ENCODE assay signal across 8 mouse cellular contexts in the genomic region with DNA sequence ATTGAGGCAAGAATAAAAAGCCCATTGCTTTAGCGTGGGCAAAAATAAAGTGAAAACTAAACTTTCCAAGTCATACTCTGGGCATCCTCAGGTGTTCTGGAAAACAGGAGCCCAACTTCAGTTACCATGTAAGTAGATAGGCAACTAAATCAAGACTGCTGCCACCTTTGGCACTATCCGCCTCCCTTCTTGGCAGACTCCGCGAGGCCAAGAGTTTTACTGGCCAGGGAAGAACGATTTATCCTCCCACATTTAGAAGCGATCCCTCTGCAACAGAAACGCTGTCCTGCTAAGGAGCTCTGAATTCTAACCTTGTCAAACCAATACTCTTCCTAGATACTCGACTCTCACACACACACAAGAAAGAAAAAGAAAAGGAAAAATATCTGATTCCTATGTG. TPM values are rescaled to one million over a fixed set of nuclear protein-coding genes. Genes with fewer than 3 reads are reported as not detected.
A peak's percentile ranks its signal among the peaks of the same experiment; 100 is the strongest.
DNase-seq lines count a peak whose midpoint lies in the region; ATAC-seq and TF ChIP-seq lines count a peak whose summit lies in the region.

No protein-coding gene starts in this region.

- peak overlapping the region; percentile 95 for H3K27ac ChIP-seq in embryonic facial prominence, embryonic 15.5 days (replicated peaks)
- H3K27ac ChIP-seq in hindbrain, embryonic 12.5 days, result no peak overlapping the region
- H3K27ac ChIP-seq in limb, embryonic 14.5 days (replicated peaks; ENCODE audit: low read depth, low read length), result peak overlapping the region; percentile 95; the same call in 1 of the 2 replicates

- no peaks in the 10 kb centered on the region for H3K36me3 ChIP-seq in megakaryocyte, embryonic 14.5 days (replicated peaks; ENCODE audit: low read length)
- H3K36me3 ChIP-seq in embryonic facial prominence, embryonic 15.5 days, result no peaks in the 10 kb centered on the region
- H3K36me3 ChIP-seq in hindbrain, embryonic 12.5 days, result no peaks in the 10 kb centered on the region
- H3K36me3 ChIP-seq in limb, embryonic 14.5 days (ENCODE audit: control insufficient read depth, insufficient read depth, low read length), result peaks cover 3% of the 10 kb centered on the region; the same call in 1 of the 2 replicates

- H3K9ac ChIP-seq in embryonic facial prominence, embryonic 15.5 days, result peak overlapping the region; percentile 19; the same call in 1 of the 2 replicates
- H3K9ac ChIP-seq in hindbrain, embryonic 12.5 days, result peak overlapping the region; percentile 97
- peak overlapping the region; percentile 95 for H3K9ac ChIP-seq in limb, embryonic 14.5 days (ENCODE audit: low read depth, low read length, severe bottlenecking)

- H3K9me3 ChIP-seq in megakaryocyte, embryonic 14.5 days, result peaks cover 7% of the 10 kb centered on the region
- no peaks in the 10 kb centered on the region for H3K9me3 ChIP-seq in embryonic facial prominence, embryonic 15.5 days (replicated peaks)
- H3K9me3 ChIP-seq in hindbrain, embryonic 12.5 days (replicated peaks), result no peaks in the 10 kb centered on the region
- no peaks in the 10 kb centered on the region for H3K9me3 ChIP-seq in limb, embryonic 14.5 days (ENCODE audit: control insufficient read depth, low read length)

- H3K4me3 ChIP-seq in megakaryocyte, embryonic 14.5 days (replicated peaks), result peak overlapping the region; percentile 95
- peak overlapping the region; percentile 95 for H3K4me3 ChIP-seq in embryonic facial prominence, embryonic 15.5 days (replicated peaks)
- peak overlapping the region; percentile 92 for H3K4me3 ChIP-seq in hindbrain, embryonic 12.5 days
- peak overlapping the region; percentile 93 for H3K4me3 ChIP-seq in limb, embryonic 14.5 days (replicated peaks; ENCODE audit: low read length)

- 11% methylated on average over 8 of the region's 8 CpGs for WGBS in embryonic facial prominence, embryonic 15.5 days
- WGBS in hindbrain, embryonic 12.5 days, result 15% methylated on average over 8 of the region's 8 CpGs
- 8% methylated on average over 8 of the region's 8 CpGs for WGBS in limb, embryonic 14.5 days

- peaks cover 26% of the 10 kb centered on the region for H3K27me3 ChIP-seq in megakaryocyte, embryonic 14.5 days (replicated peaks)
- H3K27me3 ChIP-seq in embryonic facial prominence, embryonic 15.5 days, result no peaks in the 10 kb centered on the region
- H3K27me3 ChIP-seq in hindbrain, embryonic 12.5 days, result no peaks in the 10 kb centered on the region
- H3K27me3 ChIP-seq in limb, embryonic 14.5 days (ENCODE audit: control insufficient read depth, insufficient read depth, low read length), result no peaks in the 10 kb centered on the region

- no peak for TF ChIP-seq POLR2A in limb, embryonic 14.5 days (IDR thresholded peaks at IDR 0.05; ENCODE audit: borderline replicate concordance, extremely low read depth, insufficient read depth, insufficient read length)

- ATAC-seq in megakaryocyte, adult 5-6 weeks (ENCODE audit: poor library complexity, severe bottlenecking), result no peak
- no peak for ATAC-seq in embryonic facial prominence, embryonic 15.5 days (ENCODE audit: insufficient number of reproducible peaks, low FRiP score, low TSS enrichment, low read depth)
- no peak for ATAC-seq in hindbrain, embryonic 12.5 days (ENCODE audit: low FRiP score)
- no peak for ATAC-seq in limb, embryonic 14.5 days (ENCODE audit: low FRiP score, low read depth)

- H3K4me2 ChIP-seq in embryonic facial prominence, embryonic 15.5 days (replicated peaks), result peak overlapping the region; percentile 69
- H3K4me2 ChIP-seq in hindbrain, embryonic 12.5 days (replicated peaks), result peak overlapping the region; percentile 82
- peak overlapping the region; percentile 85 for H3K4me2 ChIP-seq in limb, embryonic 14.5 days (replicated peaks; ENCODE audit: low read depth, low read length, severe bottlenecking)

- DNase-seq in limb, embryonic 14.5 days (ENCODE audit: low spot score), result no peak
- peak; percentile 23 for DNase-seq in neural tube, embryonic 10.5 days (ENCODE audit: extremely low spot score, low spot score)
- DNase-seq in thymus, postnatal 4 days, result no peak
- no peak for DNase-seq in right cerebral cortex, postnatal 10 days (ENCODE audit: low spot score in 2 of 2)

- H3K4me1 ChIP-seq in megakaryocyte, embryonic 14.5 days, result peaks cover 23% of the 10 kb centered on the region
- peaks cover 36% of the 10 kb centered on the region for H3K4me1 ChIP-seq in embryonic facial prominence, embryonic 15.5 days
- H3K4me1 ChIP-seq in hindbrain, embryonic 12.5 days, result peaks cover 38% of the 10 kb centered on the region
- peaks cover 22% of the 10 kb centered on the region for H3K4me1 ChIP-seq in limb, embryonic 14.5 days (ENCODE audit: control insufficient read depth, insufficient read depth, low read length)

RNA-seq across cellular contexts. Expression of a gene that starts 1.5 kb away (rescaled TPM):
- polyA plus RNA-seq in megakaryocyte, embryonic 14.5 days (2012; ENCODE audit: insufficient read depth, low replicate concordance), result 0.87 TPM in 1 of 2 replicates, not detected in the other
- total RNA-seq in megakaryocyte, adult 5-6 weeks (2015), result 7.6 and 7.9 TPM in 2 replicates
- total RNA-seq in megakaryocyte, adult 5-6 weeks (2017), result 5.6 and 8.6 TPM in 2 replicates
- 23.6 and 23.9 TPM in 2 replicates for polyA plus RNA-seq in embryonic facial prominence, embryonic 15.5 days (2015; fragmentation: Nextera tagmentation; extraction: Ambion mirVana)
- polyA plus RNA-seq in hindbrain, embryonic 12.5 days (2016; fragmentation: Nextera tagmentation; extraction: Ambion mirVana), result 36.4 and 36.8 TPM in 2 replicates
- polyA plus RNA-seq in limb, embryonic 14.5 days (2012; rRNA removed), result 50.2 and 52.8 TPM in 2 replicates
- polyA plus RNA-seq in limb, embryonic 14.5 days (2014; fragmentation: Nextera tagmentation; extraction: Ambion mirVana), result 42.2 and 42.6 TPM in 2 replicates

Comparison
In these comparisons a context has a peak if more than half of its experiments do, and no peak if none do; other contexts are left out.
1. H3K9ac ChIP-seq: peak in every context shown above with its lines; median percentile 97 in hindbrain, embryonic 12.5 days; 95 in limb, embryonic 14.5 days; 19 in embryonic facial prominence, embryonic 15.5 days.
2. RNA of a gene that starts 1.5 kb away (polyA plus RNA-seq): 42.2 to 52.8 TPM in limb, embryonic 14.5 days, 36.4 to 36.8 TPM in hindbrain, embryonic 12.5 days and 23.6 to 23.9 TPM in embryonic facial prominence, embryonic 15.5 days; 0.87 TPM in megakaryocyte, embryonic 14.5 days; every median in the first group is over 10 times any median in the second.
3. Peak in every context shown above with its lines, with median percentiles within 50 percentile points of each other: H3K4me3 ChIP-seq and H3K4me2 ChIP-seq.